In genomic region chr13:119408021-119408420, GRCm38 (mm10) we compare ENCODE assay signal across 8 mouse cellular contexts. TPM values are rescaled to one million over a fixed set of nuclear protein-coding genes. Genes with fewer than 3 reads are reported as not detected.
A peak's percentile ranks its signal among the peaks of the same experiment; 100 is the strongest.
DNase-seq lines count a peak whose midpoint lies in the region; ATAC-seq lines count a peak whose summit lies in the region.

No protein-coding gene starts in this region.

- peak overlapping the region; percentile 92 for H3K9ac ChIP-seq in heart, embryonic 14.5 days (ENCODE audit: low read length)
- H3K9ac ChIP-seq in midbrain, embryonic 12.5 days (replicated peaks): peak overlapping the region; percentile 87

- ATAC-seq in CD4-positive, CD25-positive, alpha-beta regulatory T cell, adult 4 months: no peak
- peak; percentile 67 for ATAC-seq in heart, embryonic 14.5 days (ENCODE audit: insufficient number of reproducible peaks, insufficient read depth, low FRiP score, low read depth)
- peak; percentile 7; the same call in 1 of the 2 replicates for ATAC-seq in midbrain, embryonic 12.5 days (ENCODE audit: low FRiP score, low read depth)

- 4% methylated on average over 6 of the region's 6 CpGs for WGBS in embryonic facial prominence, embryonic 10.5 days
- 5% methylated on average over 6 of the region's 6 CpGs for WGBS in heart, embryonic 14.5 days
- 4% methylated on average over 6 of the region's 6 CpGs for WGBS in midbrain, embryonic 12.5 days

- no peaks in the 10 kb centered on the region for H3K27me3 ChIP-seq in embryonic facial prominence, embryonic 10.5 days (replicated peaks; ENCODE audit: low read depth, poor library complexity, severe bottlenecking)
- no peaks in the 10 kb centered on the region for H3K27me3 ChIP-seq in heart, embryonic 14.5 days (ENCODE audit: control insufficient read depth, insufficient read depth, low read length)
- no peaks in the 10 kb centered on the region for H3K27me3 ChIP-seq in midbrain, embryonic 12.5 days

- peak overlapping the region; percentile 88 for H3K4me3 ChIP-seq in embryonic facial prominence, embryonic 10.5 days
- peak overlapping the region; percentile 95 to 100 for H3K4me3 ChIP-seq in heart, embryonic 14.5 days (ENCODE audit: control insufficient read depth in 1 of 2, insufficient read depth in 1 of 2, low read depth in 1 of 2, low read length in 2 of 2)
- H3K4me3 ChIP-seq in midbrain, embryonic 12.5 days: peak overlapping the region; percentile 86

- DNase-seq in CD4-positive, CD25-positive, alpha-beta regulatory T cell, adult 2 months (ENCODE audit: low read depth, low spot score): peak; percentile 8
- peak; percentile 43 for DNase-seq in embryonic facial prominence, embryonic 10.5 days (ENCODE audit: low spot score)
- DNase-seq in kidney, postnatal 10 days: peak; percentile 60
- peak; percentile 44 for DNase-seq in thymus, postnatal 25 days
- DNase-seq in cerebellum, adult 9-10 months: no peak

- peaks cover 16% of the 10 kb centered on the region for H3K36me3 ChIP-seq in embryonic facial prominence, embryonic 10.5 days (replicated peaks)
- peaks cover 19% of the 10 kb centered on the region for H3K36me3 ChIP-seq in heart, embryonic 14.5 days (ENCODE audit: control insufficient read depth, insufficient read depth, low read length)
- H3K36me3 ChIP-seq in midbrain, embryonic 12.5 days: peaks cover 12% of the 10 kb centered on the region; the same call in 1 of the 2 replicates

- H3K4me1 ChIP-seq in embryonic facial prominence, embryonic 10.5 days: peaks cover 32% of the 10 kb centered on the region
- peaks cover 3 to 26% of the 10 kb centered on the region in 2 experiments; a peak in 3 of 4 replicates for H3K4me1 ChIP-seq in heart, embryonic 14.5 days (ENCODE audit: control insufficient read depth in 2 of 2, insufficient read depth in 2 of 2, low read length in 2 of 2)
- peaks cover 18% of the 10 kb centered on the region for H3K4me1 ChIP-seq in midbrain, embryonic 12.5 days

- peak overlapping the region; percentile 98 for H3K27ac ChIP-seq in embryonic facial prominence, embryonic 10.5 days (replicated peaks)
- H3K27ac ChIP-seq in heart, embryonic 14.5 days (replicated peaks in 1 of 2; ENCODE audit: control insufficient read depth in 1 of 2, insufficient read depth in 1 of 2, low read depth in 2 of 2, low read length in 2 of 2): peak overlapping the region; percentile 99 to 100
- no peak overlapping the region for H3K27ac ChIP-seq in midbrain, embryonic 12.5 days (replicated peaks)

- H3K4me2 ChIP-seq in heart, embryonic 14.5 days (ENCODE audit: low read length): peak overlapping the region; percentile 79
- peak overlapping the region; percentile 64 for H3K4me2 ChIP-seq in midbrain, embryonic 12.5 days (replicated peaks)

- no peaks in the 10 kb centered on the region for H3K9me3 ChIP-seq in embryonic facial prominence, embryonic 10.5 days
- no peaks in the 10 kb centered on the region for H3K9me3 ChIP-seq in heart, embryonic 14.5 days (ENCODE audit: control insufficient read depth, low read length)
- no peaks in the 10 kb centered on the region for H3K9me3 ChIP-seq in midbrain, embryonic 12.5 days

RNA-seq across cellular contexts. Expression of gene Paip1, which starts 20.4 kb away (rescaled TPM):
- polyA plus RNA-seq in CD4-positive, CD25-positive, alpha-beta regulatory T cell, adult 4 months (2017; shearing (Covaris generic)): 10 to 100 TPM; 63.6 to 70.7 TPM
- polyA plus RNA-seq in embryonic facial prominence, embryonic 10.5 days (2016; fragmentation: Nextera tagmentation; extraction: Ambion mirVana): 114 and 117 TPM in 2 replicates
- 29.9 and 32.3 TPM in 2 replicates for polyA plus RNA-seq in heart, embryonic 14.5 days (2014; fragmentation: Nextera tagmentation; extraction: Ambion mirVana)
- polyA plus RNA-seq in midbrain, embryonic 12.5 days (2016; fragmentation: Nextera tagmentation; extraction: Ambion mirVana): 159 and 186 TPM in 2 replicates

RNA-seq across cellular contexts. Expression of gene 4833420G17Rik, which starts 54.5 kb away (rescaled TPM):
- polyA plus RNA-seq in CD4-positive, CD25-positive, alpha-beta regulatory T cell, adult 4 months (2017; shearing (Covaris generic)): 100 to 1,000 TPM; 115 to 139 TPM
- polyA plus RNA-seq in embryonic facial prominence, embryonic 10.5 days (2016; fragmentation: Nextera tagmentation; extraction: Ambion mirVana): 72.1 and 76.5 TPM in 2 replicates
- 44.4 and 45.3 TPM in 2 replicates for polyA plus RNA-seq in heart, embryonic 14.5 days (2014; fragmentation: Nextera tagmentation; extraction: Ambion mirVana)
- 110 and 113 TPM in 2 replicates for polyA plus RNA-seq in midbrain, embryonic 12.5 days (2016; fragmentation: Nextera tagmentation; extraction: Ambion mirVana)
